Mouse (Mus musculus): ENCODE data around the gene Psap. TPM values are rescaled to one million over a fixed set of nuclear protein-coding genes. Genes with fewer than 3 reads are reported as not detected.

Psap gene
- total RNA-seq, 2 experiments from 2014 or later, result 228 to 293 TPM

- no peak for ATAC-seq (replicated peaks; ENCODE audit: low FRiP score, poor library complexity, severe bottlenecking)
Measured at GRCm38 (mm10) chr10:60261530-60261929, 15.9 kb upstream of the Psap start.

GRCm38 (mm10) chr10:60262386-60262785 lies 15.0 kb upstream of the Psap start:
- no peak for ATAC-seq (replicated peaks; ENCODE audit: low FRiP score, poor library complexity, severe bottlenecking)

DNA sequence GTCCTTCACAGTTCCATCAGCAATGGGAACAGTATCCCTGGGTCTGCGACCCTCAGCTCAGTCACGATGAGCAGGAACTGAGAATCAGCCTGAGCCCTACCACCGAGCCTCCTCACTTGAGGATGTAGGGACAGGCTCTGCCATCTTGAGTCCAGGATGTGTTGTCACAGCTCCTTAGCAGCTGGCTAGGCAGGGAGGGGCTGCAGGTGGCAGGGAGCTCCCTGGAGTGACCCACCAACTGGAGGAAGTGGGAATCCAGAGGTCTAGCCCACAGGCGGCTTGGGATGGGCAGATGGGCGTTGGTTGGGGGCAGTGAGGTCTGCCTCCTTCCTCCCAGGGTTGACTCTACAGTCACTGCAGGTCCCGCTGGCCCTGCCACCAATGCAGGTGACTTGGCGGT lies 14.1 kb upstream of the Psap start:
- no peak for ATAC-seq (replicated peaks; ENCODE audit: low FRiP score, poor library complexity, severe bottlenecking)

- ATAC-seq (replicated peaks; ENCODE audit: low FRiP score, poor library complexity, severe bottlenecking), result no peak
Measured at GRCm38 (mm10) chr10:60265252-60265651, 12.2 kb upstream of the Psap start.

DNA sequence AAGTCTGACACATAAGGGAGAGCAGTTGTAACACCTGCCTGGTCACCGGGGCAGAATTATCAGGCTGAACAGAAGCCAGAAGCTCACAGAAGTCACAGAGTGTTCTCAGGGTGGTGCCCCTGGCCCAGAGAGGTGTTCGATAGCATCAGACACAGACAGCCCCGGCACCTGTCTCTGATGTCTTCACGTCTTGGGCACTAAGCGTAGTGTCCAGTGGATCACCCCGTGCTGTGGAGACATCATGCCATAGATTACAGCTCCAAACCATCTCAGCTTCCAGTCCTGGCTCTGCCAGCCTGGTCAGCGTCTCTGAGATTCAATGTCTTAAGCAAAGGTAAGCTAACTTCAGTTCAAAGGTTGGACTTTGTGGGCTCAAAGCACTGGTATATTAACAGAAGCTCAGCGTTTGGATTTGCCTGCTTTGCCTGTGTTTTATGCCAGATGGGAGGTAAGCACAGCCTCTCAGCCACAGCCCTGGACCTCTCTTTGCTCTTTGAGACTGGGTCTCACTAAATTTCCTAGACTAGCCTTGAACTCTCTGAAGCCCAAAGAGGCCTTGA lies 10.5 kb upstream of the Psap start:
- ATAC-seq (replicated peaks; ENCODE audit: low FRiP score, poor library complexity, severe bottlenecking), result no peak

- no peak for ATAC-seq (replicated peaks; ENCODE audit: low FRiP score, poor library complexity, severe bottlenecking)
Measured at GRCm38 (mm10) chr10:60268738-60269137, 8.7 kb upstream of the Psap start.

DNA sequence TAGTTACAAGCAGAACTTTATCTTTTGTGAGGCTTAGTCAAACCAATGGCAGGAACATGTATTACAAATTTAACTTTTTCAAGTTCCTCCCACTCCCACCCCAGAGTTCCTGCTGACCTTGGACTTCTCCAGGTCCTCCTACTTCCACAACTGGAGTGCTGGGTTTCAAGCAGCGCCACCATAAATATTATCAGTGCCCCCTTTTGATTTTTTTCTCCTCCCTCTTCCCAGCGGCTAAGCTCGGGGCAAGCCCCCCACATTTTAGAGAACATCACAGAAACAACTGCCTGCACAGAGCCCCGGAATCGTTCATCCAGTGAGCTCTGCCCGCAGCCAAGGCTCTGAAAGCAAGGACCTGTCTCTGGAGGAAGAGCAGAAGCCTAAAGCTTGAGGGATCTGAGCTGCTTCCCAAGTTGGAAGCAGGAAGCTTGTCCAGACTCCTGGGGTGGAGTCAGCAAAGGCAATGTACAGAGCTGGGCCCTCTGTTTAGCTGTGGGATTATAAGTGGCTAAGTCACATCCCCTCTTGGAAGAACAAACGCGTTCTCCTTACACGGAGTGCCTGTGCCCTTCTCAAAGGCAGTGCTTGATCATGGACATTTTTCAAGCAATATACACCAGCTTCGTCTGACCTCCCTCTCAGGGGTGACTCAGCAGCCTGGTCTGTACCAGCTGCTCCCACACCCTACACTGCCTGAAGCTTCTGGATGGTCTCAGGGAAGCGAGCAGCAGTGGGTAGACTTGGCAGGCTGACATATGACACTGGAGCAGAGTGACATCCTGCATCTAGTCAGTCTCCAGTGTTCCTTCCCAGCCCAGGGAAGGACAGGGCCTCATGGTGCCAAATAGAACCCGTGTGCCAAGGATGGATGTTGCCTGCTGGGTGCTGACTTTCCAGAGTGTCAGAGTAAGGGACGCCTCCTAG lies 8.0 kb upstream of the Psap start:
- ATAC-seq (replicated peaks; ENCODE audit: low FRiP score, poor library complexity, severe bottlenecking), result 0 out of 2 replicates have a peak, but pooled peaks have one; percentile 33

DNA sequence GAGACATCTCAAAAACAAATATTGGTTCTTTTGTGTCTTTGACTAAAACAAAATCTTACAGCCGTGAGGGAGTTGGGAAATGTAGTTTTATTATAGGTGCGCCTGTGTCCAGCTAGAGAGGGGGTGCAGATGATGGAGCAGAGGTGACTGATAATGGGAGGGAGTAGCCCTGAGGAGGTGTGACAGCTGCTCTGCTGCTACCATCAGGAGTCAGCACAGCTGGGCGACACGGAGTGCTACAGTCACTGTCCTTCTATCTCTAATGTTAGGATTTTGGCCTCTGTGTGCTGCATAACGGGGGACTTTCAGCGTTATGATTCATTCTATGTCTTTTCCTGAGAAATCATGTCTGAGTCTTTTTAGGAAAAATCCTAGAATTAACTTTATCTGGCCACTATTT lies 6.4 kb upstream of the Psap start:
- ATAC-seq (replicated peaks; ENCODE audit: low FRiP score, poor library complexity, severe bottlenecking), result no peak

DNA sequence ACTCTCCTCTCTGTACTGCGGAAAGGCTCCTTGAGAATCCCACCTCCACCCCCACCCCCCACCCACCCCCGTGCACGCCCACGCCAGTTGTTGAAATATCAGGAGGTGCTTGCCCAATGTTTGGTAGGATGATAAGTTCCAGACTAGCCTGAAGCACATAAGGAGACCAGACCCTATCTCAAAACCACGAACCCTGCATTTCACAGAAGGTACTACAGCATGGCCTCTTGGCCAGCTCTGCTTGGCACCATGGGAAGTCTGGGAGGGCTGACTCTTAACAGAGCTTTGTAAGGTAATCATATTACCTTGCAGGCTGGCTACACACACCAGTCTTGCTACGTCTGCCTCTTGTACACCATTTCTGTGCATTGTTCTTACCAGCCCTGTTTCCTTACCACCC lies 5.2 kb upstream of the Psap start:
- no peak for ATAC-seq (replicated peaks; ENCODE audit: low FRiP score, poor library complexity, severe bottlenecking)

- ATAC-seq (replicated peaks; ENCODE audit: low FRiP score, poor library complexity, severe bottlenecking), result no peak
Measured at GRCm38 (mm10) chr10:60273382-60273781, 4.0 kb upstream of the Psap start.

GRCm38 (mm10) chr10:60278006-60278399 lies 576 bp downstream of the Psap start:
- ATAC-seq (replicated peaks; ENCODE audit: low FRiP score, poor library complexity, severe bottlenecking), result peak; percentile 48; the same call in 1 of the 2 replicates

- ATAC-seq (replicated peaks; ENCODE audit: low FRiP score, poor library complexity, severe bottlenecking), result no peak
Measured at GRCm38 (mm10) chr10:60278786-60279185, 1.4 kb downstream of the Psap start.

- no peak for ATAC-seq (replicated peaks; ENCODE audit: low FRiP score, poor library complexity, severe bottlenecking)
Measured at GRCm38 (mm10) chr10:60279290-60279940, 2.0 kb downstream of the Psap start.

- ATAC-seq (replicated peaks; ENCODE audit: low FRiP score, poor library complexity, severe bottlenecking), result no peak
Measured at GRCm38 (mm10) chr10:60279941-60280301, 2.5 kb downstream of the Psap start.

GRCm38 (mm10) chr10:60280353-60280752 lies 2.9 kb downstream of the Psap start:
- ATAC-seq (replicated peaks; ENCODE audit: low FRiP score, poor library complexity, severe bottlenecking), result no peak

GRCm38 (mm10) chr10:60281571-60282050 lies 4.2 kb downstream of the Psap start:
- ATAC-seq (replicated peaks; ENCODE audit: low FRiP score, poor library complexity, severe bottlenecking), result no peak

GRCm38 (mm10) chr10:60282116-60283014 lies 4.9 kb downstream of the Psap start:
- no peak for ATAC-seq (replicated peaks; ENCODE audit: low FRiP score, poor library complexity, severe bottlenecking)

GRCm38 (mm10) chr10:60284248-60284647 lies 6.8 kb downstream of the Psap start:
- ATAC-seq (replicated peaks; ENCODE audit: low FRiP score, poor library complexity, severe bottlenecking), result no peak

- no peak for ATAC-seq (replicated peaks; ENCODE audit: low FRiP score, poor library complexity, severe bottlenecking)
Measured at GRCm38 (mm10) chr10:60284676-60285111, 7.3 kb downstream of the Psap start.

DNA sequence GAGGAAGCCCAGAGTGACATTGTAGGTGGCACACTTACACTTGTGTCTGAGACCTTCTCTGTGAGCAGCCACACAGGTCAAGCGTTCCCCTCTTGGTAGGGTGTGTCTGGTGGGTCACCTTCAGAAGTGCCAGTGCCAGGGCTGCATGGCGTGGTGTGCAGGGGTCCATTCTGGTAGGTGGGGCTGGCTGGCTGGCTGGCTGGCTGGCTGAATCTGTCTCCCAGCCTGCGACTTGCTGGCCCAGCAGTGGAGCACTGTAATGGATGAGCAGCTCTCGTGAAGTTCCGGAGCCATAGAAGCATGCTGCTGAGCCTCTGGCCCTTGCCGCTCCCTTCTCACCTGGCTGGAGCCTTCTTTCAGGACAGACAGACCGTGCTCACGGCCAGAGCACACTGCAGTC lies 7.8 kb downstream of the Psap start:
- no peak for ATAC-seq (replicated peaks; ENCODE audit: low FRiP score, poor library complexity, severe bottlenecking)
